Mouse (Mus musculus) embryonic fibroblast, embryonic 13.5 days (primary cell): ENCODE measurements around the gene Adgra1.

Experiments used
- CTCF ChIP-seq: IDR thresholded peaks from 2 replicates; pipeline ENCODE4 v1.5.1; 2011; ENCODE audit warnings: mild to moderate bottlenecking, control low read depth, low read length, moderate library complexity, borderline replicate concordance; ENCODE audit not compliant: insufficient read depth
- POLR2A ChIP-seq: IDR thresholded peaks from 2 replicates; pipeline ENCODE4 v1.6.1; 2011; ENCODE audit warnings: low read depth, mild to moderate bottlenecking, control low read depth, low read length, moderate library complexity

DNA sequence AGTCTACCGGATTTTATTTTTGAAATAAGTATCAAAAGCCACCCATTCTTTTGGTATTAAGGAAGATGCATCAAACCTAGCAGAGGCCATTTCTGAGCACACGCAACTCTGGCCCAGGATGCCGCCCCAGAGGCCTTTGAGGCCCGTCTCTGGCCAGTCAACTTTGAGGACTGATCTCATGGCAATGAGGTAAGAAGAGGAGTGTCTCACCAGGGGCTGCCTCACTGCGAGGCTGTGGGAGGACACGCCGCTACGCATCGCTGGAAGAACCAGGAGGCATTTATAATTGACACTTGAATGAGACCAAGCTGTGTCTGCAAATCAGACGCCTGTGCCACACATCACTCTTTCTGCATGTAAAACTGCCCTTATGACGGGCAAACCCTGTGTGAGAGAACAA, 45.0 kb upstream of the Adgra1 start:
- no peak for TF ChIP-seq CTCF
- TF ChIP-seq POLR2A = no peak
